Mouse (Mus musculus): Measurements from ENCODE around the gene 9130213A22Rik.
"Not testable (repeated sequence)": the region's sequence is repeated elsewhere in the genome, so short reads cannot be mapped to it uniquely, and the experiment has no call there.

9130213A22Rik gene

DNA sequence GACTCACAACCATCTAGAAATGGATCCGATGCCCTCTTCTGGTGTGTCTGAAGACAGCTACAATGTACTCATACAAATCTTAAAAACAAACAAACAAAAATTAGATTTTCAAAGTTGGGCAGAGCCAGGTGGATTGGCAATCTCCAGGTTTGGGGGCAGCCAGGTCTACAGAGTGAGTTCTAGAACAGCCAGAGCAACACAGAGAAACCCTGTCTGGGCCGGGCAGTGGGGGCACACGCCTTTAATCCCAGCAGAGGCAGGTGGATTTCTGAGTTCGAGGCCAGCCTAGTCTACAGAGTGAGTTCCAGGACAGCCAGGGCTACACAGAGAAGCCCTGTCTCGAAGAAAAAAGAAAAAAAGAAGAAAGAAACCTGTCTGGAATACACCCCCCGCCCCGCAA, 28.5 kb downstream of the 9130213A22Rik start:
- DNase-seq (ENCODE audit: low read depth, low spot score), result not testable (repeated sequence)

GRCm38 (mm10) chr11:69092871-69093270, 29.5 kb downstream of the 9130213A22Rik start:
- DNase-seq (ENCODE audit: low read depth, low spot score), result no peak

DNA sequence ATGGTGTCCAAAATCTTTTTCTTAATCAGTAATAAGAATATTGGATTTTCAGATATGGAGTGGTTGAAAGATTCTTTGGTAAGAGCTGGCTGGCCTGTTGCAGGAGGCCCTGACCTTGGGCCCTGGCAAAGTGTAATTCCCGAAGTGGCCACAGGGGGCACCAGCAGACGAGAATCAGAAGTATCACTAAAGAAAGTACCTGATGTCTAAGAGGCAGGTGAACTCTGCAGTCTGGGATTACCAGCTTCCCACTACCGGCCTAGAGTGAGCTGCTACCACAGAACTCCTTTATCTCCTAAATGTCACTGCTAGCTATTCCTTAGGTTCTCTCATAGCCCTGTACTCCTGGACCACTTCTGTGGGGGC, 30.0 kb downstream of the 9130213A22Rik start:
- peak; percentile 76 for DNase-seq (ENCODE audit: low read depth, low spot score)

DNA sequence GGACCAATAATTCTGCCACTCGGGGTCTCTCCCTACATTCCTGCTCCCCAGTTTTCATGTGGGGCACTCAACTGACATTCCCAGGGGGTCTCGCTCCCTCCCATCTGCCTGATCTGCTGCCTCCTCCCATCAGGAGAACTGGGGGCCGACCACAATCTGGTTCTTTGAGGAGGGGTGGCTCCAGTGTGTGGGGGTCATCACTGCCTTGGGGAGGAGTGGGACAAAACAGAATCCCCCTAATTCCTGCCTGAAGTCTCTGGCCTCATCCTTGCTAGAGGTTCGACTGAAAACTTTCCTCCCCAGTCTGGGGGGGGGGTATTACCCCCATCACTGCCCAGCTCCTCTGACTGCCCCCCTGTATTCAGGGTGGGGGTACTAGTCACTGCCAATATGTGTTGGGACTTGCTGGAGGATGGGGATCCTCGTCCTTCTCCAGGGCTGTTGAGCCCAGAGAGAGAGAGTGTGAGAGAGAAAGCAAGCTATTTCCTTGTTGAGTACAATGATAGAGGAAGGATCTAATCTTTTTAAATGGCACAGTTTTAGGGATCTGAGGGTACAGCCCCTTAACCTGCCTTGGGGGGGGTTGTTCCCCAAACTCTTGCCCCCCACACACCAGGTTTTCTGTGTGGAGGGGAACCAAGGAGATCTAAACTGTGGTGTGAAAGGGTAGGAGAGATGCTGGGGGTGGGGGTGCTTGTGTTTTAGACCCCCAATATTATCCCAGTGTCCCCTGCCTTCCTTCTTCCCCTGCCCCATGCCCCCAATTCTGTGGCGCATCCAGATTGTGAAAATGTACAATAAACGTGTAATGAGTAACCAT, 30.6 kb downstream of the 9130213A22Rik start:
- no peak for DNase-seq (ENCODE audit: low read depth, low spot score)

DNA sequence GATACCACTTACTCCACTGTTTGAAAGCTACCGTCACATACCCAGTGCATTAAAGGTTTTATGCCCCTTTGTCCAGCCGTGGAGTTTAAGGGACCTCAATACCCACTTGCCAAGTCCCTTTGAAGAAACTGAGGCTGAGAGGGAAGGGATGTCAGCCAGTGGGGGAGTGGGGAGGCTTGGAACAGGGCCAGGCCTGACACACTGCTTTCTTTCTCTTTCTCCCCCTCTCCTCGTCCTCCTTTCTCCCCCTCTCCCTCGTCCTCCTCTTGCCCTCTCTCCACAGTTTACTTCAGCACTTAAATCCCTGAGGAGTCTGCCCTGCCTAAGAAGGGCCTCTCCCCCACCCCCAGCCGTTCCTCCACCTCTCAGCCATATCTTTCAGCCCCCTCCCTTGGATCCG, 32.0 kb downstream of the 9130213A22Rik start:
- DNase-seq (ENCODE audit: low read depth, low spot score), result no peak

GRCm38 (mm10) chr11:69089616-69090290, 32.6 kb downstream of the 9130213A22Rik start:
- no peak for DNase-seq (ENCODE audit: low read depth, low spot score)

GRCm38 (mm10) chr11:69088856-69089615, 33.4 kb downstream of the 9130213A22Rik start:
- DNase-seq (ENCODE audit: low read depth, low spot score), result no peak

DNA sequence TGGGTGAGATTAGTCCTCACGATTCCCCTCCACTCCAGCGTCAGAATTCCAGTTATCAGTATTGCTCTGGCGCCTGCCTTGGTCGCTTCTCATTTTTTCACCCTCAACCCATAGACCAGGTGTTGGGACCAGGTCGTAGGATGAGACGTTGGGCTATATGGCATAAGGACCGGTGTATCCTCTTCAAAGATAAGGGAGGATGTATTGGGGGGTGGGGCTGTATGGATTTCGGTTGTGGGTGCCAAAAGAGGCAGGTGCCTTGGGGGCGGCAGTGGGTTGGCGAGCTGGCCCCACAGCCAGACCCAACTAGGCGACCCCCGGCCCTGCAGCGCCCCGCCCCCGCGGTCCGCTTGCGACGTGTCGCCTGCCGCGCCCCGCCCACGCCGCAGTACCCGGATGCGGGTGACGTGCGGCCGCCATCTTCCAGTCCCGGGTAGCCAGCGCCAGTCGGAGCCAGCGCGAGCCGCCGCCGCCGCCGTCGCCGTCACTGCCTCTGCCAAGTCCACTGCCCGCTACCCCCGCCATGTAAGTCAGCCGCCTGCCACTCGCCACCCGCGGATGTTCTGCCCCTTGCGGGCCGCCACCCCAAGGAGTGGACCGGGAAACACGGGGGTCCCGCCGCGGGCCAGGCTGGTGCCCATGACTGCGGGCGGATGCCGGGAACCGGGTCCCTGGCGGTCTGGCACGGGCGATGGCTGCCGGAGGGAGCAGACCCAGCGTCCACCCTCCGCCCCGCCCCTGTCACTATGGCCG, 34.1 kb downstream of the 9130213A22Rik start, which contains the start of gene Vamp2:
Gene Vamp2 (plus strand): TSS at position 388 of the 753 bp plus-strand sequence.
- peak; percentile 80 for DNase-seq (ENCODE audit: low read depth, low spot score)

DNA sequence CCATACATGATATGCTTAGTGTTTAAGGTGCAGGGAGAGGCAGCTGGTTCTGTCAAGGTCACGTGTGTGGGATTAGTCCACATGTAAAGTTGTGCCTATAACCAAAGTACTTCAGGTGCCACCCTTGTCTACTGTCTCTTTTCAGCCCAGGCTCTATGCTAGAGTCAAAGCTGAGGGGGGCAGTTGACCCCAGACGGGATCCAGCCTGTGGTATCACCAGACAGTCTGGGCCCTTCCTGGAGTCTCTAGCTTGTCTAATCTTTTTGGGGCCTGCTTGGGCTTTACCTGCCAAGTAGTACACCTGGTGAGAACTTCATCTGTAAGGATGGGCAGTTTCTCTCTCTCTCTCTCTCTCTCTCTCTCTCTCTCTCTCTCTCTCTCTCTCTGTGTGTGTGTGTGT, 34.8 kb downstream of the 9130213A22Rik start:
- no peak for DNase-seq (ENCODE audit: low read depth, low spot score)

GRCm38 (mm10) chr11:69087082-69087481, 35.3 kb downstream of the 9130213A22Rik start:
- DNase-seq (ENCODE audit: low read depth, low spot score), result no peak

DNA sequence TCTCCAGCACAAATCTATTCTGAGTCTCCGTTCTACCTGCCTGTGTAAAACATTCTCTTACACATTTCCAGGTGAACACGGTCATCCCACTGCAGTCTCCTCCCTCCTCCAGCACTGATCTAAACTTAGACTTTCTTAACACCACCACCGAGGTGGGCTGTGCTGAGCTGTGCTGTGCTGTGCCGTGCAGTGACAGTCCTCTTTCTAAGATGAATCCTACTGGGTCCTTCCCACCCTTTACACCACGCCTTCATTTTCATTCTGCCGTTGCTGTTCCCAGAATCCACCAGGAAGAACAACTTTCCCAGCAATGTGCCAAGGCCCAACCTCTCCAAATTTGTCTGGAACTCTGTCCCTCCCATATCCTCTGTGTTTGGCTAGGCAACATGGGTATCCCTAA, 36.0 kb downstream of the 9130213A22Rik start:
- no peak for DNase-seq (ENCODE audit: low read depth, low spot score)

- no peak for DNase-seq (ENCODE audit: low read depth, low spot score)
Measured at GRCm38 (mm10) chr11:69085608-69086007, 36.8 kb downstream of the 9130213A22Rik start.

GRCm38 (mm10) chr11:69081613-69082012, 40.8 kb downstream of the 9130213A22Rik start:
- DNase-seq (ENCODE audit: low read depth, low spot score), result no peak

DNA sequence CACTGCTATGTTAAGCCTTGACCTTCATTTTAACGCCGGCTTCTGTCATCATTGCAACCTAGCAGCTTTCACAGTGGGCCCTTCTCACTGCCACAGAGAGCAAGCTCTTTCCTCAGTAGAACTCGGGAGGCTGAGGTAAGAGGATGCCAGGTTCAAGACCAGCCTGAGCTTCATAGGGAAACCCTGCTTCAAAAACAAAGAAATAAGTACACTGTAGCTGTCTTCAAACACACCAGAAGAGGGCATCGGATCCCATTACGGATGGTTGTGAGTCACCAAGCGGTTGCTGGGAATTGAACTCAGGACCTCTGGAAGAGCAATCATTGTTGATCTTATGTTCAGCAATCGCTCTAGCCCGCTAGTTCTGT, 41.5 kb downstream of the 9130213A22Rik start:
- no peak for DNase-seq (ENCODE audit: low read depth, low spot score)

- DNase-seq (ENCODE audit: low read depth, low spot score), result no peak
Measured at GRCm38 (mm10) chr11:69080102-69080854, 42.1 kb downstream of the 9130213A22Rik start.

- DNase-seq (ENCODE audit: low read depth, low spot score), result no peak
Measured at GRCm38 (mm10) chr11:69078805-69079438, 43.5 kb downstream of the 9130213A22Rik start.

- DNase-seq (ENCODE audit: low read depth, low spot score), result no peak
Measured at GRCm38 (mm10) chr11:69078041-69078440, 44.3 kb downstream of the 9130213A22Rik start.

GRCm38 (mm10) chr11:69077316-69077715, 45.1 kb downstream of the 9130213A22Rik start:
- no peak for DNase-seq (ENCODE audit: low read depth, low spot score)

- DNase-seq (ENCODE audit: low read depth, low spot score), result no peak
Measured at GRCm38 (mm10) chr11:69076572-69076971, 45.8 kb downstream of the 9130213A22Rik start.

GRCm38 (mm10) chr11:69075764-69076479, 46.5 kb downstream of the 9130213A22Rik start:
- no peak for DNase-seq (ENCODE audit: low read depth, low spot score)

Measured in forelimb bud, embryonic 11.5 days (tissue).